Comparison of ENCODE assay signal across 10 mouse cellular contexts in the genomic region with DNA sequence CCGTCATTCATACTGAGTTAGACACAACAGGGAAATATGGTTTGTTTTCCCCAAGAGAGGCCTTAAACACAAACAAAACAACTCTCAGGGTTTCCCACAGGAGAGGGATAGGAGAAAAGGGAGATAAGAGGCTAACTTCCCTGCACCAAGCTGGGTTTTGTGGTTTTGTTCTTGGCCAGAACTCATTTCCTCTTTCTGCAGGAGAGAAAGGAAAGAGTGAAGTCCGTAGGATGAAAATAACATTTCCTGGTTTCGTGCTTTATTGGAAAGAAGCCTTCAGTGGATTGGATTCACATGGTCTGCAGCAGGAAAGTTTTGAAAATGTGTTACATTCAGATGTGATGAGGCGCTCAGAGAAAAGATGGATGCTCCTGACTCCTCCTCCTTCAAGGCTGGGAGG.
DNase-seq lines count a peak whose midpoint lies in the region; ATAC-seq and TF ChIP-seq lines count a peak whose summit lies in the region.
"Had no signal": no experiment of that assay in that cellular context is flagged by ENCODE, and none has a peak within 500 bp of the region (broad histone marks: within the 10 kb centered on the region; RNA-seq: fewer than 3 reads in every experiment).

No protein-coding gene starts in this region.

- H3K27ac ChIP-seq in liver, adult 2 months (replicated peaks; ENCODE audit: insufficient read depth, low read depth, low read length): peak overlapping the region; percentile 15
- no peak overlapping the region for H3K27ac ChIP-seq in liver, embryonic 12.5 days
- peak overlapping the region; percentile 59 for H3K27ac ChIP-seq in heart, embryonic 11.5 days (ENCODE audit: low read depth, low read length)
- no peak overlapping the region for H3K27ac ChIP-seq in forebrain, embryonic 14.5 days (ENCODE audit: low read depth, low read length)
- H3K27ac ChIP-seq: midbrain, embryonic 12.5 days had no signal

- H3K79me2 ChIP-seq in liver, adult 2 months (ENCODE audit: control insufficient read depth, insufficient read depth, low read length): no peaks in the 10 kb centered on the region

- H3K9me3 ChIP-seq in liver, embryonic 12.5 days (replicated peaks): no peaks in the 10 kb centered on the region
- H3K9me3 ChIP-seq in heart, embryonic 11.5 days (replicated peaks; ENCODE audit: control insufficient read depth, low read length): no peaks in the 10 kb centered on the region
- no peaks in the 10 kb centered on the region for H3K9me3 ChIP-seq in forebrain, embryonic 14.5 days (replicated peaks; ENCODE audit: control insufficient read depth, low read length)
- H3K9me3 ChIP-seq: midbrain, embryonic 12.5 days had no signal

- no peak overlapping the region for H3K4me2 ChIP-seq in liver, embryonic 12.5 days
- no peak overlapping the region for H3K4me2 ChIP-seq in heart, embryonic 11.5 days
- H3K4me2 ChIP-seq in forebrain, embryonic 14.5 days (ENCODE audit: low read length): no peak overlapping the region
- H3K4me2 ChIP-seq: liver, embryonic 11.5 days; midbrain, embryonic 12.5 days had no signal

- peaks cover 2% of the 10 kb centered on the region; the same call in 1 of the 2 replicates for H3K4me1 ChIP-seq in liver, adult 2 months (ENCODE audit: control insufficient read depth, insufficient read depth, low read length)
- H3K4me1 ChIP-seq in liver, embryonic 12.5 days: peaks cover 22% of the 10 kb centered on the region
- H3K4me1 ChIP-seq in heart, embryonic 11.5 days (ENCODE audit: control insufficient read depth, insufficient read depth, low read length): peaks cover 38% of the 10 kb centered on the region
- 0 out of 2 replicates have a peak, but pooled peaks cover 2% of the 10 kb centered on the region for H3K4me1 ChIP-seq in forebrain, embryonic 14.5 days (ENCODE audit: control insufficient read depth, insufficient read depth, low read length)

- H3K27me3 ChIP-seq in liver, adult 2 months (ENCODE audit: control insufficient read depth, insufficient read depth, low read length): no peaks in the 10 kb centered on the region
- no peaks in the 10 kb centered on the region for H3K27me3 ChIP-seq in liver, embryonic 12.5 days (replicated peaks)
- H3K27me3 ChIP-seq in heart, embryonic 11.5 days (ENCODE audit: control insufficient read depth, insufficient read depth, low read length): no peaks in the 10 kb centered on the region
- H3K27me3 ChIP-seq in forebrain, embryonic 14.5 days (replicated peaks; ENCODE audit: control insufficient read depth, insufficient read depth, low read length): no peaks in the 10 kb centered on the region
- H3K27me3 ChIP-seq: midbrain, embryonic 12.5 days had no signal

- TF ChIP-seq POLR2A in liver, adult 2 months (IDR thresholded peaks at IDR 0.05; ENCODE audit: extremely low read depth, insufficient read depth, low read length): no peak

- no peak overlapping the region for H3K4me3 ChIP-seq in liver, adult 2 months (ENCODE audit: insufficient read depth, low read depth, low read length)
- H3K4me3 ChIP-seq in liver, embryonic 12.5 days: no peak overlapping the region
- H3K4me3 ChIP-seq in heart, embryonic 11.5 days (ENCODE audit: low read depth, low read length): no peak overlapping the region
- no peak overlapping the region for H3K4me3 ChIP-seq in forebrain, embryonic 14.5 days (ENCODE audit: low read depth, low read length)
- H3K4me3 ChIP-seq: midbrain, embryonic 12.5 days had no signal

- TF ChIP-seq CTCF in liver, adult 2 months (IDR thresholded peaks at IDR 0.05; ENCODE audit: low read depth, low read length): no peak

- no peak for ATAC-seq in liver, embryonic 12.5 days
- no peak for ATAC-seq in heart, embryonic 11.5 days (replicated peaks; ENCODE audit: insufficient number of reproducible peaks, low FRiP score, low TSS enrichment)
- peak; percentile 43; the same call in 1 of the 2 replicates for ATAC-seq in megakaryocyte, adult 5-6 weeks (ENCODE audit: poor library complexity, severe bottlenecking)
- ATAC-seq in forebrain, embryonic 14.5 days: no peak

- no peak overlapping the region for H3K9ac ChIP-seq in liver, adult 2 months (ENCODE audit: low read depth, low read length)
- H3K9ac ChIP-seq in liver, embryonic 12.5 days: no peak overlapping the region
- no peak overlapping the region for H3K9ac ChIP-seq in heart, embryonic 11.5 days (ENCODE audit: low read depth, low read length)
- no peak overlapping the region for H3K9ac ChIP-seq in forebrain, embryonic 14.5 days (ENCODE audit: low read length)
- H3K9ac ChIP-seq: midbrain, embryonic 12.5 days had no signal

- H3K36me3 ChIP-seq in liver, adult 2 months (ENCODE audit: control insufficient read depth, insufficient read depth, low read length): no peaks in the 10 kb centered on the region
- H3K36me3 ChIP-seq in liver, embryonic 12.5 days: no peaks in the 10 kb centered on the region
- H3K36me3 ChIP-seq in heart, embryonic 11.5 days (ENCODE audit: control insufficient read depth, insufficient read depth, low read length): no peaks in the 10 kb centered on the region
- H3K36me3 ChIP-seq in forebrain, embryonic 14.5 days (ENCODE audit: control insufficient read depth, insufficient read depth, low read length): no peaks in the 10 kb centered on the region
- H3K36me3 ChIP-seq: midbrain, embryonic 12.5 days had no signal

- whole genome bisulfite sequencing in liver, adult 2 months: 69% methylated on average over 4 of the region's 4 CpGs
- WGBS in liver, embryonic 12.5 days (ENCODE audit: insufficient replicate concordance): 21% methylated on average over 4 of the region's 4 CpGs
- WGBS in heart, embryonic 11.5 days (ENCODE audit: insufficient replicate concordance): 64% methylated on average over 4 of the region's 4 CpGs
- 87% methylated on average over 4 of the region's 4 CpGs for WGBS in forebrain, embryonic 14.5 days

- DNase-seq in heart, adult 11 months: peak; percentile 96
- no peak for DNase-seq in heart, postnatal 25 days (ENCODE audit: low spot score)
- DNase-seq in liver, adult 2 months (ENCODE audit: extremely low read depth, low read depth, low spot score): no peak
- DNase-seq in retina, postnatal 1 day: no peak
- no peak for DNase-seq in forebrain, embryonic 14.5 days (ENCODE audit: low spot score)

- intact Hi-C loops in heart, postnatal 25 days (cut with DNase I): no loop called here

Comparison
In these comparisons a context has a peak if more than half of its experiments do, and no peak if none do; other contexts are left out.
1. H3K27ac ChIP-seq: peak in liver, adult 2 months (single experiment) and heart, embryonic 11.5 days (single experiment); none in liver, embryonic 12.5 days (single experiment) and forebrain, embryonic 14.5 days (single experiment).